Mouse (Mus musculus) kidney, postnatal 0 days (tissue): ENCODE measurements at regions not wholly inside any gene's neighbourhood (a gene's known extent, or its start where the extent isn't known, plus 50 kb on each side); places are given as distances from the start of the nearest gene placed in this dataset.

ENCODE experiments used
- ATAC-seq: fragments of 200-750 bp; cut with Nextera tagmentation; replicated peaks from 2 replicates; pipeline ENCODE4 v1.8.0; 2017; ENCODE audit warnings: low read depth, moderate number of reproducible peaks, moderate TSS enrichment, moderate library complexity; ENCODE audit not compliant: low FRiP score
- DNase-seq: peaks from one replicate; pipeline ENCODE4 v3.0.0-alpha.2; 2016; ENCODE audit warnings: low spot score
- H3K27ac ChIP-seq: fragments of 300-500 bp; sonication (generic); 2 replicates; pipeline ENCODE4 v1.5.1; 2014; ENCODE audit warnings: mild to moderate bottlenecking
- H3K27me3 ChIP-seq: fragments of 300-500 bp; sonication (generic); 2 replicates; pipeline ENCODE4 v1.6.1; 2014; ENCODE audit warnings: low read length, mixed read lengths; ENCODE audit not compliant: insufficient read depth
- H3K36me3 ChIP-seq: fragments of 300-500 bp; sonication (generic); 2 replicates; pipeline ENCODE4 v1.6.1; 2014; ENCODE audit warnings: low read length, mixed read lengths; ENCODE audit not compliant: insufficient read depth
- H3K4me1 ChIP-seq: fragments of 300-500 bp; sonication (generic); replicated peaks from 2 replicates; pipeline ENCODE4 v1.6.1; 2014; ENCODE audit warnings: antibody characterized with exemption, low read length, mixed read lengths; ENCODE audit not compliant: insufficient read depth
- H3K4me2 ChIP-seq: fragments of 300-500 bp; sonication (generic); 2 replicates; pipeline ENCODE4 v1.6.1; 2014; ENCODE audit warnings: mild to moderate bottlenecking, low read length, moderate library complexity, mixed read lengths
- H3K4me3 ChIP-seq: fragments of 300-500 bp; sonication (generic); replicated peaks from 2 replicates; pipeline ENCODE4 v1.5.1; 2014; ENCODE audit warnings: low read depth, low read length
- H3K9ac ChIP-seq: fragments of 300-500 bp; sonication (generic); 2 replicates; pipeline ENCODE4 v1.6.1; 2014; ENCODE audit warnings: low read depth, low read length
- H3K9me3 ChIP-seq: fragments of 300-500 bp; sonication (generic); replicated peaks from 2 replicates; pipeline ENCODE4 v1.6.1; 2016; ENCODE audit warnings: low read length, inconsistent platforms, mixed read lengths
- CTCF ChIP-seq: IDR thresholded peaks from 2 replicates; pipeline ENCODE4 v1.5.1; 2016; ENCODE audit warnings: antibody characterized with exemption, low read depth, mild to moderate bottlenecking, moderate library complexity
- WGBS: fragments of 180-500 bp; shearing (Covaris S2); extraction: QIAGEN DNeasy Blood & Tissue Kit; methylation state at CpG from one replicate; pipeline ENCODE4 v1.1.7; 2014; 5-methylcytosine and 5-hydroxymethylcytosine counted together

- no peak overlapping the region for H3K4me2 ChIP-seq
- H3K4me1 ChIP-seq: no peaks in the 10 kb centered on the region
- no peaks in the 10 kb centered on the region for H3K9me3 ChIP-seq
- no peak overlapping the region for H3K9ac ChIP-seq
- DNase-seq (no peak), ATAC-seq (no peak)
- no peak for TF ChIP-seq CTCF
- no peak overlapping the region for H3K27ac ChIP-seq
- H3K27me3 ChIP-seq: no peaks in the 10 kb centered on the region
- WGBS: 73% methylated on average over 3 of the region's 3 CpGs
- no peaks in the 10 kb centered on the region for H3K36me3 ChIP-seq
- no peak overlapping the region for H3K4me3 ChIP-seq
Measured at GRCm38 (mm10) chr4:93986189-93986588, 570.2 kb upstream of the Gm10306 start.

GRCm38 (mm10) chr4:93990273-93990869 is 566.0 kb upstream of the Gm10306 start:
- Histone ChIP-seq H3K4me2 (no peak overlapping the region), H3K27ac (no peak overlapping the region), H3K9ac (no peak overlapping the region), H3K4me1 (no peaks in the 10 kb centered on the region), H3K9me3 (no peaks in the 10 kb centered on the region), H3K27me3 (no peaks in the 10 kb centered on the region), H3K4me3 (no peak overlapping the region), H3K36me3 (no peaks in the 10 kb centered on the region)
- TF ChIP-seq CTCF: no peak
- DNase-seq (no peak), ATAC-seq (no peak)
- 67% methylated on average over 7 of the region's 7 CpGs for WGBS

GRCm38 (mm10) chr4:94005818-94006217 is 550.5 kb upstream of the Gm10306 start:
- ATAC-seq (no peak), DNase-seq (no peak)
- H3K27me3 ChIP-seq: no peaks in the 10 kb centered on the region
- no peak overlapping the region for H3K9ac ChIP-seq
- TF ChIP-seq CTCF: no peak
- H3K36me3 ChIP-seq: no peaks in the 10 kb centered on the region
- H3K4me1 ChIP-seq: no peaks in the 10 kb centered on the region
- WGBS: 67% methylated on average over 1 of the region's 1 CpGs
- no peaks in the 10 kb centered on the region for H3K9me3 ChIP-seq
- 0 out of 2 replicates have a peak overlapping the region, but pooled peaks have one; percentile 23 for H3K4me2 ChIP-seq
- H3K4me3 ChIP-seq: no peak overlapping the region
- no peak overlapping the region for H3K27ac ChIP-seq

GRCm38 (mm10) chr4:94007088-94007768 is 549.1 kb upstream of the Gm10306 start:
- Histone ChIP-seq H3K27ac (no peak overlapping the region), H3K36me3 (no peaks in the 10 kb centered on the region), H3K9ac (no peak overlapping the region), H3K4me1 (no peaks in the 10 kb centered on the region), H3K4me3 (no peak overlapping the region), H3K27me3 (no peaks in the 10 kb centered on the region), H3K9me3 (no peaks in the 10 kb centered on the region), H3K4me2 (no peak overlapping the region)
- peak; percentile 79 for TF ChIP-seq CTCF
- DNase-seq (peak; percentile 89), ATAC-seq (peak; percentile 69)
- 44% methylated on average over 8 of the region's 8 CpGs for WGBS

GRCm38 (mm10) chr4:94015713-94016112 is 540.6 kb upstream of the Gm10306 start:
- 86% methylated on average over 2 of the region's 2 CpGs for WGBS
- DNase-seq (no peak), ATAC-seq (no peak)
- Histone ChIP-seq H3K9ac (no peak overlapping the region), H3K27ac (no peak overlapping the region), H3K4me3 (no peak overlapping the region), H3K36me3 (no peaks in the 10 kb centered on the region), H3K4me1 (no peaks in the 10 kb centered on the region), H3K9me3 (no peaks in the 10 kb centered on the region), H3K27me3 (no peaks in the 10 kb centered on the region), H3K4me2 (no peak overlapping the region)
- TF ChIP-seq CTCF: no peak

GRCm38 (mm10) chr4:94017702-94018101 is 538.6 kb upstream of the Gm10306 start:
- Histone ChIP-seq H3K4me3 (no peak overlapping the region), H3K9me3 (no peaks in the 10 kb centered on the region), H3K9ac (no peak overlapping the region), H3K36me3 (no peaks in the 10 kb centered on the region), H3K27me3 (no peaks in the 10 kb centered on the region), H3K27ac (no peak overlapping the region), H3K4me2 (no peak overlapping the region), H3K4me1 (no peaks in the 10 kb centered on the region)
- no peak for ATAC-seq
- 83% methylated on average over 3 of the region's 3 CpGs for WGBS
- TF ChIP-seq CTCF: no peak
- no peak for DNase-seq
